Mouse (Mus musculus): ENCODE data around the gene Bub1.

Bub1 gene

DNA sequence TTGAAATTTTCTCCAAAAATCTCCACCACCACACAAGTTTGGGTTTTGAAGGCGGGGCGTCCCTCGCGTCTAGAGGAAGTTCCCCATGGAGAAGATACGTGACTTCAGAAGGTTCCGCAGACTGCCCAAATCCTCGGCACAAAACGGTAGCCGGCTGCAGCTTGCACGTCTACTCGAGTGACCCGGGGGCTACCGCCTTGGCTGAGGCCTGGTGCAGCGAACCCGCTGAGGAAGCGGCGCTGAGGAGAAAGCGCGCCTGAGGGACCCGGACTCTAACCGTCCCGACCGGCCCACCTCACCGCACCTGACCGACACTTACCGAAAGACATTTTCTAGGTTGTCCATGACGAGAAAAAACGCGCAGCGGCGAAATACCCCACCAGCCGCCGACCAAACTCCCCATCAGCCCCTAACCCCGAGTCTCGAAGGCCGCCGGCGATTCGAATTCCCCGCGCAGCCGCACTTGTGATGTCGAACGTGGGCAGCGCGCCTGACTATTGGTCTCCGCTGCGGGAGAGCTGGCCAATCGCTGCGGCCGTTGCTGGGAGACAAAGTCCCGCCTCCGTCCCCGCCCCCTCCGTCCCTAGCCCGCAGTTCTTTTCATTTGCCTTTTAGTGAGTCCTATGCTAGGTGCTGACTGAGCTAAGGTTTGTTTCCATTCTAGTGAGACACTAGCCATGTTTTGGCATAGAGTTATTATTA lies at the start of gene Bub1:
Bub1 (minus strand) TSS at position 465 of the 702 bp plus-strand sequence.
- peak; percentile 70 for DNase-seq (ENCODE audit: low read depth, low spot score)

DNA sequence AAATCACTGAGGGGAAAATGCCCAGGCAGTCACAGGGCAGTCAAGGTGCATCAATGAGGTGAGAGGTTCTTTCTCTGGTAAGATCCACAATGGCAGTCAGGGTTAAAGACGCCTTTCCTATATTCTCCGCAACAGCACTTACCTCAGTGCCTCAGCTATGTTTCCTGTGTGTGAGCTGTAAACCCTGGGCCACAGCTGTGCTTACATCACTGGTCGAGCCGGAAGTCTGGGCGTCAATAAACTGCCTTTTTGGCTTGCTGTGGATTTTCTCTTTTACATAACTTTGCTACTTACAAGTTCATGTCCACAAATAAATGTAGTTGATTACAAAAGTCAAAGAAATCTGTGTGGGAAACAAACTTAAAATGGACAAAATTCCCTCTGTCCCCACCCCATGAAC lies 49.4 kb upstream of the Bub1 start:
- DNase-seq (ENCODE audit: low read depth, low spot score), result no peak

DNA sequence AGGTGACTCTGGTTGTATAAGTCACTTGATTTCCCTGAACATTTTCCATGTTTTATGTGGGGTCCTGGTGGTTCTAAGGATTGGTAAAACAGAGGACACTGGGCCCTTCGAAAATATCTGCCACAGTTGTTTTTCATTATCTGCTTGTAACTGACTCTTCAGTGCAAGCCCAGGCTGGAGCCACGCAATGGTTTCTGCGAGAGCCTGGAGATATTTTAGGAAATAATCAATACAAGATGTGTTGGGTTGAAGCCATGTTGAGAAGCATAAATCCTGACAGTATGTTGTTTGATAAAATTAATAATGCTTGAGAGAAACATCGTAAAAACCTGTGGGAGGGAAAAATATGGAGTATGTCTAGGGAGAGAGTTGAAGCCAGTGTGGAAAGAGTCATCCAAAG lies 32.7 kb upstream of the Bub1 start:
- DNase-seq (ENCODE audit: low read depth, low spot score), result no peak

DNA sequence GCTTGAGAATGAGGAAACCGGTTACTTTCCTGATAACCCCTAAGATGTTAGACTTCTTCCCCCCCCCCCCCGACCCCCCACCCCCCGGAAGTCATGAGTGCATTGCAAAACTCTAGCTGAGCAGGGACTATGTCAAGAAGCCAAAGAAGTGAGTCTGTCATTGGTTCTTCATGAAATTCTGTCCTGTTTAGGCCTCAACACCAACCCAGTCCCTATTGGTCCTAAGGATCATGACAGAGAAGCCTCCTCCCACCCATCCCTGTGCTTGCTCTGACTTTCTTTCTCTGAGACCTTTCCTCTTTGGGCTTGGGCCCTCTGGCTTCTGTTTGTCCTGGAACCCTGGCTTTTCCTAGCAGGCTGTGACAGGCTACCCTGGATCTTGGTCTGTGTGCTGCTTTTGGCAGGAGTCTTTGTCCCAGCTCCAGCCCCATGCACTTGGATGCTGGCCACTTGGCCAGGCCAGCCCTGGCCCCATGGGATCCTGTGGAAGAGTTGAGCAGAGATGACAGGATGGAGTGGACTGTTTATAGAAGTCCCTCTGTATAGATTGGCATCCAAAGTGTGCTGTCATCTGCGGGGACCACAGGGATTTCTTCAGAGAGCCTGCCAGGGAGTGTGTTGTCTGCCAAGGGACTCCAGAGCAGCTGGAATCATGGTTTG lies 22.8 kb upstream of the Bub1 start:
- no peak for DNase-seq (ENCODE audit: low read depth, low spot score)

DNA sequence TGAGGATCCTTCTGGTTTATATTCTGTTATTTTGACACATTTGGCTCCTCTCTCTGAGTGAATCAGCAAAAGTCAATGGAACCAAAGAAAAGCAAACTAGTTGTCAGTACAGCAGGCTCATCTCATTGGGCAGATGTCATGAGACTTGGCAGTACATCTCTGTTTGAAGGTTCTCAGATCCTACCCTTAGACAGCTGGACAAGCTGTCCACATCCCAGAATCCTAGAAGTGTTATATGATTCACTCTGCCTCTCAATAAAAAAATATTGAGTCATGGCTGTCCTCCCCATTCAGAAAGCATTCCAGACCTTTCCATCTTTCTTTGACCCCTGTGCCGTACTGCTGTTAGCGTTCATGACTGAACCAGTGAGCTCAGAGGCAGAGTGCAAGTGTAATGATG lies 18.7 kb upstream of the Bub1 start:
- no peak for DNase-seq (ENCODE audit: low read depth, low spot score)

DNA sequence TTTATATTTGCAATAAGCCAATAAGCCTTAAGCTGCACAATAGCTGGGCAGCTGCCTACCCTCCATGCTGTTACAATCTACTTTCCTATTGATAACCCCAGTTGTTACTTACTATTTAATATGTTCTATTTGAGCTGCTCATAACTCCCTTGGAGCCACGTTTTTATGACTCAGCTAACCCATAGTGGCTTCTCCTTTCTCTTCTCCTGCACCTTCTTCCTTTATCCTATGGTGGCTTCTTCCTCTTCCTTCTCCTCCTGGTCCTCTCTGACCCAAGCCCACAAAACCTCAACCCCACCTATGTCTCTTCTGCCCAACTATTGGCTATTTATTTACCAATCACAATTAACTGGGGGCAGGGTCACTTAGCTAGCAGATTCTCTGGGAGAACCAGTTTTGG lies 14.9 kb upstream of the Bub1 start:
- no peak for DNase-seq (ENCODE audit: low read depth, low spot score)

DNA sequence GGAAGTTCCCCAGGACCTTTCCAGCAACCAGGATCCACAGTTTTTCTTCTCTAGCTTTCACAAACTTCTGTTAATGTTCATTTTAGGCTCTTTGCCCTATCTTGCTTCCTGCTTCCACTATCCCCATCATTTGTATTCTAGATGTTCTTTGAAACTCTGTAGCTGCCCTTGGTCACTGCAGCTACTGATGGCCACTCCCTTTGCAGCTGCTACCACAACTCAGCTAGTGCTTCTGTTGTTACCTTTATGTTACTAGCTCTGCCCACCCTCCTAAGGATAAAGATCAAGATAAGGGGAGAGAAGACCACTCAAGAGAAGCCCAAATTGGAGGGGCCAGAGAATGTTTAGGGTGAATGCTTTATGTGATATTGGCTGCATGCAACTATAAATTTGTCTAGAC lies 14.3 kb upstream of the Bub1 start:
- DNase-seq (ENCODE audit: low read depth, low spot score), result no peak

DNA sequence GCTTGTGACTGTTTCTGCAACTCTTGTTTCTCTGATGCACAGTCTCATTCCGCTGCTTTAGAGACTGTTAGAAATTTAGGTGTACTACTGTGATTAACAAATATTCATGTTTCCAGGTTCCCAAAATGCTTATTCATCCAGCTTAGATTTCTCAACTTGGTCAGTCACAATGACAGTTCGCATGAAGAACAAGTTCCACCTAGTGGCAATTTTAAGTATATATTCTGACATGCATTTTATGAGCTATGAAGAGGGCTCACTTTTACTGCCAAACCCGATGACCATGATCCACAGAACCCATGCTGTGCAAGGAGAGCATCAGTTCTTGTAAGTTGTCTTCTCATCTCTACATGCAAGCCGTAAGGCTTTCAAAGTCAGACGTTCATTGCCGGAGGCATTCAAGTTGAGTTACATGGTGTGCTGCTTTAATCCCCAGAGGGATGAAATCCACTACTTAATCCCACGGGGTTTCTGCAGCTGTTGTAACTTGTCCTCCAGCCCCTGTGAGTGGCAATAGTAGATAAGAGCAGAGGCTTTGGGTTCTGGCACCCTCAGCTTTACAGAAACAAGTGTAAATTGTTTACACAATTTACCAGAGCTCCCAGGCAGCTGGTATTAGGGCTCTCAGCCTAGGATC lies 13.8 kb upstream of the Bub1 start:
- DNase-seq (ENCODE audit: low read depth, low spot score), result no peak

DNA sequence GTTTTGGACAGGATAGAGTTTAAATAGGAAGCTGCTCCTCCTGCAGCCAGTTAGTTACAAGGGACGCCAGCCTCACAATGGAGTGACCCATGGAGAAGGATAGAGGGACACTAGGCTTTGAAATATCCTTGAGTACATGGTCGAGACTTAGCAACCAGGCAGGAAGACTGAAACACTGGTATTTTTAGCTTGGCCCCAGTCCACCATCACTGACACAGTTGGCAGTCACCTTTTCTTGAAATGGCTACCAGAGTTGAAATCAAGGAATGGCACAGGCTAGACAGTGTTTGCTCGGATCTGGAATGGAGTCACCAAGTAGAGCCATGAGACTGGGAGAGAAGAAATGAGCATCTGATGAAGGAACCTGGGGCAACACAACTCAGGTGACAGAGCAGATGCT lies 10.8 kb upstream of the Bub1 start:
- no peak for DNase-seq (ENCODE audit: low read depth, low spot score)

DNA sequence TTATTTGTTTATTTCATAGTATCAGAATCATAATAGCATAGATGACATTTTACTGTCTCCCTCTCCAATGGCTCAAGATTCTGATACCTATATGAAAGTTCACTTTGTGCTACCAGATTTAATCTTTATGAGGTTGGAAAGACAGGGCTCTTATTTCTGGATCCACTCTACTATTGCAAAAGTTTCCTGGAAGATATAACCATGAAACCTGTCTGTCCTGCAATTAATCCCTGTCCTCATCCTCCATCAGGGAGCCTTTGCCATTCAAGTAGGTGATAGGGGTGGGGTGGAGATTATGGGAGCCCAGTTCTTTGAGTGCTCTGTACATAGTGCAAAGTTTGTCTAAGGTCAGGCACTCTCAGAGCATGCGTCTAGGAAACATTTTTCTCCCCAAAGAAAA lies 9.7 kb upstream of the Bub1 start:
- DNase-seq (ENCODE audit: low read depth, low spot score), result no peak

DNA sequence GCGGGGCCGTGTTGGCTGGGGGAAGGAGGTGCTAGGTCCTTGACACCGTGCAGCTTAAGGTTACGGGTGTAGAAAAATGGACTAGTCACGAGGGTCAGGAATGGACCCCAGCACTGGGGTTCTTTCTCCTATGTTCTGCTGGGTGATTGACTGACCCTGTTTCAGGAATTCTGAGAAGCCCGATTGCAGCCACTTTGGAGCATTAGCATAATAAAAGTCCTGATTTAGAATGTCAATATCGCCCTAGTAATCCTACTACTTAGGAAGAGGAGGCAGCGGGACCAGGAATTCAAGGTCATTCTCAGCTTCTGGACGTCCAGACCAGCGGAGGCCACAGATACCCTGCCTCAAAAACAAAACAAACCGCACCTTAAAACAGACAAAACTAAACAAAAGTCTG lies 7.8 kb upstream of the Bub1 start:
- no peak for DNase-seq (ENCODE audit: low read depth, low spot score)

DNA sequence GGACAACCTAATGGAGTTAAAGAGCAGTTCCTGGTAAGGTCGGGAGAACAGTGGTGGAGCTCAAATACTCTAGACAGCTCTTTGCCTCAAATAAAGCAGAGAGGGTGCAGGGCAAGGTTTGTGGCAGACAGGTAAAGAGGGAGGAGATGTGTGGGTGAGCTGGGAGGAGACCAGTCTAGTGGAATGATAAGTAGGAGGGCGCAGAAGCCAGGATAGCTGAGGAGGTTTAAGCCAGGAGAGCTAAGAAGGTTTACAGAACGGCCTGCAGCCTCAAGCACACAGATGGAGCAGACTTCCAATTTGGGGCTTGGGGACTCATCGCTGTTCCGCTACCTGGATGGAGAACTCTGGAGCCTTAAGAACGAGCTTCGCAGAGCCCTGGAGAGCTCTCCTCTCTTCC lies 6.9 kb upstream of the Bub1 start, which contains the start of gene Acoxl:
Acoxl (plus strand) TSS at position 301 of the 400 bp plus-strand sequence.
- DNase-seq (ENCODE audit: low read depth, low spot score), result no peak

DNA sequence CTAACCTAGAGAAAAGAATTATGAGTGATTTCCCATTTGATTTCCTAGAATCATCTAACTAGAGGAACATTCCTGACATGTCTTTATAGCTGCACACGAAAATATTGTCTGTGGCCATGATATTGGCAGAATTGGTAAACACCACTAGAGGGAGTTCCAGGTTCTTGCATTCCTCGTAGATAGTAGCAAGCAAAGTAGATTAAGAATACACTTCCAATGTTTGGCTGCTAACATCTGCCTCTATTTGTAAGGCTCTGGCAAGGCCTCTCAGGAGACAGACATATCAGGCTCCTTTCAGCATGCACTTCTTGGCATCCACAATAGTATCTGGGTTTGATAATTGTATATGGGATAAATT lies 1.1 kb upstream of the Bub1 start:
- DNase-seq (ENCODE audit: low read depth, low spot score), result no peak

DNA sequence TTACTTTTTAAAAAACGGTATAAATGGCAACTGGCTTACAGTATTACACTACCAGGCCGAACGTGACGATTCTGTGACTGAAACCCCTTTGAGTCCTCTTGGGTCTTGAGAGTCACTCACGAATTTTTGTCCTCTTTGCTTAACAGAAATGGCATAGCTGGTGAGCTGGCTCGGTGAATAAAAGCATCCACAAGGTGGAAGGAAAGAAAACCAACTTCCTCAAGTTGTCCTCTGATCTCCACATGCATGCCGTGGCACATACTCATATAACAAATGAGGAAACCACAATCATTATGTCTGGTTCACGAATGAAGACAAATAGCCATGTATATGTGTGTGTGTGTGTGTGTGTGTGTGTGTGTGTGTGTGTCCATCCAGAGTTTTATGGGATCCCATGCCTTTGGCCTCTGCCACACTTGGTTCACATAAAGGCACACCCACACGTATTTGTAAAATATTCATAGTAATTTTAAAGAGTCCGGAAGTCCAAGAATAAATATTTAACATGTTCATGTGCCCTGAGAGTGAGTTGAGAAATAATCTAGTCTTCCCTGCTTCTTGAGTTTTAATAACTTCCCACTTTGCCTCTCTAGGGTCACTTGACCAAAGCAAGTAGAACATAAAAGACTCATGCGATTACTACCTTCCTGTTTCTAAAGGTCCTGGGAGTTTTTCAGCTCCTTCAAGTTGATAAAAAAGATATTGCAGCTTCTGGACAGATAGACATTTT lies 603 bp upstream of the Bub1 start:
- DNase-seq (ENCODE audit: low read depth, low spot score), result no peak

DNA sequence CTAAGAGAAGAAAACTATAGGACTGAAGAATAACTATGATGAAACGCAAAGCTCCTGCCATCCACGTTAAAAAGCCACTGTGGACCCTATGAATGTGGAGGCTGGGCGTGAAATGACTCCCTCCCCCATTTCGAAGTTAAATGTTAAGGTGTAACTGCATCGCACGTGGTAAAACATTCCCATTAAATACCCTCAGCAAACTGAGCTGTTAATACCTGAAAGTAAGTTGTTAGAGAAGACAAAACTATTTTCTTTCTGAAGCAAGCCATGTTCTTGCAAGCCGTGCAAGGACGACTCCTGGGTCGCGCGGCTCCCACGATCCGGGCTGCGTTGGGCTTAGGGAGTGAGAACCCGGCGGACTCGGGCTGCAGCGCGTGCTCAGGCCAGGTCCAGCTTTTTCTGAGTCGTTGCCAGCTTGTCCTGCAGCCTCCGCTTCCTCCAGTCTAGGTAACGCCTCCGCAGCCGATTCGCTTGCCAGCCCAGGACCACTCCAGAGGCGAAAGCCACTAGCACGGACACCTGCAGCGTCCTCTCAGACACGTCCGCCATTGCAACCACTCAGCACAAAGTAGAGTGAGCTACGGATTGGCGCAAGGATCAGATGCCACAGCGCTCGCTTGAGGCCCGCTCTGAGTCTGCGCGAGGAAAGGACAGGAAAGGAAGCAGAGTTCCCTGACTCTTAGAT lies 39.6 kb downstream of the Bub1 start, which contains the start of gene Mtln:
Mtln (minus strand) TSS at position 570 of the 685 bp plus-strand sequence.
- DNase-seq (ENCODE audit: low read depth, low spot score), result peak; percentile 70

DNA sequence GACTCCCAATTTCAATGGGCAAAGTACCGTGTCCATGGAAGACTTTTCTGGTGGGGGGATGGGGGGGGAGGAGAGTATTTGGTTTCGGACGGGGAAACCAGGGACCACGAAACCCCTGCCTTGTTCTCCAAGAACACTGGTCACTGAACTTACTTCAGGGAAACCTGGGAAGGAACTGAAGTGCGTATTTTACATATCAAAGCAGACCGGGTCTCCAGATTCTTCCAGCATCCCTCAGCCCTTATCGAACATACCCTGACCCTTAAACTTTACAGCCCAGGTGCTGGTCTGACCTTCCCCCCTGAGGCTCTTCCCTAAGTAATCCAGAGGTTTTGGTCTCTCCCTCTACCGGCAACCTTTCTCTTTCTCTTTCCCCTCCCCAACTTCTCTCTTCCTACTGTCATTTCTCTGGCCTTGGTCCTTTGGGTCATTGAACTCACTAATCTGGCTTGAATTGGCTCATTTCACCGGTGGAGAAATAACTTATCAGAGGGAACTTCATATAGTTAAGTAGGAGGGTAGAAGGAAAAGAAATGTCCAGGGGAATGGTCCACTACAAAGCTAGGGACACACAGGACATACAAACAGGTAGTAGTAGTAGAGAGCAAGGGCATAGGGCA lies 41.9 kb downstream of the Bub1 start:
- no peak for DNase-seq (ENCODE audit: low read depth, low spot score)

DNA sequence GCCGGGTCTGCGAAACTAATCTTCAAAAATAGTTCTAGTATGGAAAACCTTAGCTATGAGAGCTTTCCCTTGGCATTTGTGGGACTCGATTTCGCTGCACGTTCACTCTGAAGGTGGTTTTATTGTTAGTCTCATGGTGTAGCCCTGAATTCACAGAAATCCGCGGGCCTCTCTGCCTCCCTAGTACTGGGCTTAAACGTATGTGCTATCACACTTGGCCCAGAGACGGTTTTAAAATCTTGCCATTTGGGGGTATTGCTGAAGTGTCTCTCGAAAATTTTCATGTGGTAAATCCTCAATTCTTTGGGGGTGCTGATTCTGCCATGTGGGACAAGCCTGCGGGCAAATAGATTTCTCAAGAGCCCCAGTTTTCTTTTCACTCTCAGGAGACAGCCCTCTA lies 42.5 kb downstream of the Bub1 start:
- no peak for DNase-seq (ENCODE audit: low read depth, low spot score)

DNA sequence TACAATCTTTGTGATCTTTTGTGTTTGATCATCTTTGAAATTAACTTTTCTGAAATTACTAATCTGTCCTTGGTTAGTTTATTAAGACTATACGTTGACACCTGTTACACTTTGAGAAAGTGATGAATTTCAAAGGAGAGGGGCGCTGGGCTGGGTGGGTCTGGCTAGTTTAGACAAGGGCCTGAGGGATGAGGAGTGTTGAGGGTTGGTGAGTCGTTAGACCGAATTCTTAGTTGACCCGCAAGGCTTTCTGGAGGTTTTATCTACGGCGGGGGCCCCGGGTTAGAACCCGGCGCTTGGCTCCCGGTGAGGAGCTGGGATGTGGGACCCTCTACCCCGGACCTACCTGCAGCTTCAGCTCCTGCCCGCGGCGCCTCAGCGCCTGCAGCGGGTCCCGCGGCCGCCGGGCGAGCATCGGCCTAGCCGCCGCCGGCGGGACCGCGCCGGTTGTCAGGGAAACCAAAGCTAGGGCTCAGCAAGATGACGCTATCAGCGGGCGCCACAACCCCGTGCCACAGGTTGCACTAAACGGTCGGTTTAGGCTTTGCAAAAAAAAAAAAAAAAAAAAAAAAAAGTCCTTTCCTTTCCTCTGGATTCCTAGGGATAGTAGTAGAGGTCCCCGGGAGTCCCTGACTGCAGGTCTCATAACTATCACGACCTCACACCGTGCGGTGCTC lies 43.1 kb downstream of the Bub1 start, which contains the start of gene Nphp1:
Nphp1 (minus strand) TSS at position 458 of the 677 bp plus-strand sequence.
- DNase-seq (ENCODE audit: low read depth, low spot score), result peak; percentile 48

DNA sequence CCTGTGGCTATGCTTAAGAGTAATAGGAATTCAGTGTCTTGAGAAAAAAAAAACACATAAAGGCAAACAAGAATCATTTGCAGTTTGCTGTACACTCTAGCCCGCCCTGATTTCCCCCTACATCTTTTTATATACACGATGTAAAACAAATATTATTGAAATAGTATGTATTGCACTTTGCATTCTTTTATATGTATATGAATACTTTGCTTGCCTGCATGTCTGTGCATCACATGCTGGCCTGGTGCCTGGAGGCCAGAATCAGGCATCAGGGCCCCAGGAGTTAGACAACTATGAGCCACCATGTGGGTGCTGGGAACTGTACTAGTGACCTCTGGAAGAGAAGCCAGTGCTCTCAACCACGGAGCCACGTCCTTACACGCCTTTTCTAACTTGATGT lies 44.4 kb downstream of the Bub1 start:
- DNase-seq (ENCODE audit: low read depth, low spot score), result no peak

DNA sequence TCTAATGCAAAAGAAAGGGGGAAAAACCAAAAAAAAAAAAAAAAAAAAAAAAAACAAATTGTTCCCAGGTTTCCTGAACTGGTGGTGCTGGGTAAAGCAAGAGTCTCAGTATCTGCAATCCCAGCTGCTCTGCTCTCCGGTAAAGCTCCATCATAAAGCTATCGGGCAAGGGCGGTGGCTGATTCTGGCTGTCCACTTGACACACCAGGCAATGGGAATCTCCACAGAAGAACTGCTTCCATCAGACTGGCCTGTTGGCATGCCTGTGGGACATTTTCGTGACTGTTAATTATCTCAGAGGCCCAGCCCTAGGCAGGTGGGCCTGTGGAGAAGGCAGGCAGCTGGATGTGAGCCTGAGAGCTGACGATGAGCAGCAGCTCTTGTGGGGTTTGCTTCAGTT lies 53.2 kb downstream of the Bub1 start:
- DNase-seq (ENCODE audit: low read depth, low spot score), result no peak

DNA sequence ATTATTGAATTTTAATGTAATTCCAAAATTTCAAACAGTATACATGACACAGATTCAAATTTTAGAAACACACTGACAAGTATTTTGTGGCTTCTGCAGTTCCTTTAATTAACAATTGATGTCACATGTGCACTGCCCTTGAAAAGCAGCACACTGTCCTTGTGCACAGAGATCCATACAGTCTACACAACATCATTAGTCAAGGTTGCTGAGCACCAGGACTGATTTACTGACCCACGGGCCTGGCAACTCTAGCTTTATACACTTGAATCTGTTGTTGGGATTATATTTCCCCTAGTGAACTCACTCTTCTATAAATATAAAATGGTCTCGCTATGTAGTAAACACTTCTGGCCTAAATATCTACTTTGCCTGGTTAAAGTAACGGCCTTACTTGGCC lies 56.7 kb downstream of the Bub1 start:
- no peak for DNase-seq (ENCODE audit: low read depth, low spot score)
